Comparison of ENCODE assay signal across 26 mouse cellular contexts in the genomic region with DNA sequence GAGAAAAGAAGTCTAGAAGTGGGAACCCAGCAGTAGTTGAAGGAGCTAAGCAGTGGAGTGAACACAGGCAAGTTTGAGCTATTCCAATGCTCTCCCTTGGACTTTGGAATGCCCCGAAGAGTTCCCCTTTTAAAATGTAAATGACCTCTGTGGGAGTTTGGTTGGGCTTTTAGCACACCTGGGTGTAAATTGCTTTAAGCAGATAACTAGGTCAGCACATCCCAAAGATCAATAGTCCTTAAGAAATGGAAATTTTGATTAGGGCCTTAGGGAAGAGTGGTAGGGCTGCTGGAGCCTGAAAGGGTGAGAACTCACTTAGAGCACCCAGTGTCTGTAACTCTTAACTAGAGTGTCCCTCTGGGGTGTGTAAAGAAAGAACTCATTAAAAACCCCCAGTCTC. TPM values are rescaled to one million over a fixed set of nuclear protein-coding genes. Genes with fewer than 3 reads are reported as not detected.
"Had no signal": no experiment of that assay in that cellular context is flagged by ENCODE, and none has a peak within 500 bp of the region (broad histone marks: within the 10 kb centered on the region; RNA-seq: fewer than 3 reads in every experiment).

No protein-coding gene starts in this region.

- H3K36me3 ChIP-seq: heart, embryonic 12.5 days; hindbrain, embryonic 10.5 days; hindbrain, embryonic 12.5 days; intestine, embryonic 15.5 days; limb, embryonic 13.5 days; limb, embryonic 15.5 days; liver, embryonic 12.5 days had no signal

- H3K27me3 ChIP-seq: heart, embryonic 12.5 days; hindbrain, embryonic 12.5 days; intestine, embryonic 15.5 days; limb, embryonic 13.5 days; limb, embryonic 15.5 days; liver, embryonic 12.5 days had no signal

- DNase-seq: gastrocnemius, adult 2 months; gastrocnemius, postnatal 10 days; gastrocnemius, postnatal 25 days; heart, adult 18-20 months; heart, postnatal 10 days; heart, postnatal 4 days; kidney, adult 18-20 months; kidney, adult 8-10 months; kidney, postnatal 25 days; kidney, postnatal 4 days; left cerebral cortex, postnatal 4 days; lung, adult 18-20 months had no signal

- H3K27ac ChIP-seq: gastrocnemius, adult 2 months; heart, embryonic 10.5 days; hindbrain, embryonic 10.5 days; hindbrain, embryonic 12.5 days; hindbrain, embryonic 14.5 days; intestine, embryonic 15.5 days; kidney, postnatal 0 days; layer of hippocampus, adult 2 months; left cerebral cortex, adult 2 months; limb, embryonic 13.5 days; limb, embryonic 15.5 days; liver, embryonic 12.5 days; liver, embryonic 14.5 days had no signal

- H3K4me3 ChIP-seq: gastrocnemius, adult 2 months; heart, embryonic 10.5 days; heart, embryonic 12.5 days; hindbrain, embryonic 10.5 days; hindbrain, embryonic 12.5 days; intestine, embryonic 15.5 days; layer of hippocampus, adult 2 months; left cerebral cortex, adult 2 months; limb, embryonic 13.5 days; limb, embryonic 15.5 days; liver, embryonic 12.5 days had no signal

- H3K9me3 ChIP-seq: heart, embryonic 10.5 days; heart, embryonic 12.5 days; hindbrain, embryonic 10.5 days; hindbrain, embryonic 12.5 days; intestine, embryonic 15.5 days; limb, embryonic 13.5 days; limb, embryonic 15.5 days; liver, embryonic 12.5 days had no signal

- H3K4me1 ChIP-seq: hindbrain, embryonic 10.5 days; hindbrain, embryonic 12.5 days; intestine, embryonic 15.5 days; limb, embryonic 13.5 days; limb, embryonic 15.5 days had no signal

- H3K9ac ChIP-seq: heart, embryonic 12.5 days; hindbrain, embryonic 12.5 days; hindbrain, embryonic 14.5 days; intestine, embryonic 15.5 days; limb, embryonic 13.5 days; limb, embryonic 15.5 days; liver, embryonic 12.5 days; liver, embryonic 14.5 days had no signal

RNA-seq across cellular contexts. Expression of gene Pcdh7, which starts 15.7 kb away (rescaled TPM):
- polyA plus RNA-seq: inflammation-experienced regulatory T-cells, adult 6 months had no signal
